Mouse (Mus musculus) cortical plate, adult 2 months (tissue): ENCODE results near the gene G430095P16Rik.

Experiments used
- CTCF ChIP-seq: fragments of 200-500 bp; IDR thresholded peaks from 2 replicates; pipeline ENCODE4 v1.5.1; 2011; ENCODE audit warnings: mild to moderate bottlenecking, control low read depth, low read length; ENCODE audit not compliant: insufficient read depth; ENCODE audit errors: extremely low read depth
- POLR2A ChIP-seq: fragments of 200-500 bp; IDR thresholded peaks from 2 replicates; pipeline ENCODE4 v1.6.1; 2011; ENCODE audit warnings: mild to moderate bottlenecking, low read length, control low read depth; ENCODE audit not compliant: insufficient read depth; ENCODE audit errors: extremely low read depth

GRCm38 (mm10) chr8:84733959-84734358 is 11.2 kb downstream of the G430095P16Rik start:
- no peak for TF ChIP-seq CTCF
- TF ChIP-seq POLR2A, result no peak
